Mouse (Mus musculus): ENCODE results near the gene Rheb. TPM values are rescaled to one million over a fixed set of nuclear protein-coding genes. Genes with fewer than 3 reads are reported as not detected.
"Not testable (repeated sequence)": the region's sequence is repeated elsewhere in the genome, so short reads cannot be mapped to it uniquely, and the experiment has no call there.

Rheb gene
- polyA plus RNA-seq, 1 experiment from 2014 or later: 59.7 TPM

GRCm38 (mm10) chr5:24826056-24826770 lies 16.2 kb downstream of the Rheb start:
- 42% methylated on average over 9 of the region's 9 CpGs for WGBS (ENCODE audit: missing documents)
- no peak overlapping the region for H3K27ac ChIP-seq

GRCm38 (mm10) chr5:24825365-24826055 lies 16.9 kb downstream of the Rheb start:
- H3K4me3 ChIP-seq (ENCODE audit: inconsistent target): no peak overlapping the region
- WGBS (ENCODE audit: missing documents): 74% methylated on average over 4 of the region's 4 CpGs
- no peak overlapping the region for H3K27ac ChIP-seq
- peaks cover 99% of the 10 kb centered on the region for H3K79me2 ChIP-seq (ENCODE audit: inconsistent target)
- no peaks in the 10 kb centered on the region for H3K36me3 ChIP-seq (ENCODE audit: inconsistent target)

More at GRCm38 (mm10) chr5:24826056-24826770, 16.2 kb downstream of the Rheb start:
- Histone ChIP-seq H3K79me2 (ENCODE audit: inconsistent target) (peaks cover 99% of the 10 kb centered on the region), H3K36me3 (ENCODE audit: inconsistent target) (no peaks in the 10 kb centered on the region), H3K4me3 (ENCODE audit: inconsistent target) (no peak overlapping the region)

GRCm38 (mm10) chr5:24823864-24824405 lies 18.5 kb downstream of the Rheb start:
- Histone ChIP-seq H3K27ac (no peak overlapping the region), H3K79me2 (ENCODE audit: inconsistent target) (peaks cover 99% of the 10 kb centered on the region), H3K4me3 (ENCODE audit: inconsistent target) (no peak overlapping the region), H3K36me3 (ENCODE audit: inconsistent target) (no peaks in the 10 kb centered on the region)
- WGBS (ENCODE audit: missing documents): 84% methylated on average over 6 of the region's 6 CpGs

- no peak overlapping the region for H3K4me3 ChIP-seq (ENCODE audit: inconsistent target)
- 92% methylated on average over 3 of the region's 3 CpGs for WGBS (ENCODE audit: missing documents)
- no peak overlapping the region for H3K27ac ChIP-seq
- peaks cover 5% of the 10 kb centered on the region for H3K36me3 ChIP-seq (ENCODE audit: inconsistent target)
- peaks cover 99% of the 10 kb centered on the region for H3K79me2 ChIP-seq (ENCODE audit: inconsistent target)
Measured at GRCm38 (mm10) chr5:24822781-24823180, 19.6 kb downstream of the Rheb start.

- H3K27ac ChIP-seq; H3K4me3 ChIP-seq (ENCODE audit: inconsistent target); H3K36me3 ChIP-seq (ENCODE audit: inconsistent target): not testable (repeated sequence)
- peaks cover 100% of the 10 kb centered on the region for H3K79me2 ChIP-seq (ENCODE audit: inconsistent target)
- WGBS (ENCODE audit: missing documents): 72% methylated on average over 3 of the region's 3 CpGs
Measured at GRCm38 (mm10) chr5:24822231-24822630, 20.2 kb downstream of the Rheb start.

GRCm38 (mm10) chr5:24821403-24821841 lies 21.0 kb downstream of the Rheb start:
- H3K4me3 ChIP-seq (ENCODE audit: inconsistent target): no peak overlapping the region
- no peak overlapping the region for H3K27ac ChIP-seq
- peaks cover 16% of the 10 kb centered on the region for H3K36me3 ChIP-seq (ENCODE audit: inconsistent target)
- WGBS (ENCODE audit: missing documents): 92% methylated on average over 3 of the region's 3 CpGs
- H3K79me2 ChIP-seq (ENCODE audit: inconsistent target): peaks cover 100% of the 10 kb centered on the region

- peaks cover 17% of the 10 kb centered on the region for H3K36me3 ChIP-seq (ENCODE audit: inconsistent target)
- 92% methylated on average over 5 of the region's 5 CpGs for WGBS (ENCODE audit: missing documents)
- peaks cover 100% of the 10 kb centered on the region for H3K79me2 ChIP-seq (ENCODE audit: inconsistent target)
- no peak overlapping the region for H3K4me3 ChIP-seq (ENCODE audit: inconsistent target)
- no peak overlapping the region for H3K27ac ChIP-seq
Measured at GRCm38 (mm10) chr5:24820627-24821026, 21.8 kb downstream of the Rheb start.

- 94% methylated on average over 4 of the region's 4 CpGs for WGBS (ENCODE audit: missing documents)
- H3K36me3 ChIP-seq (ENCODE audit: inconsistent target): peaks cover 30% of the 10 kb centered on the region
- no peak overlapping the region for H3K27ac ChIP-seq
- peaks cover 83% of the 10 kb centered on the region for H3K79me2 ChIP-seq (ENCODE audit: inconsistent target)
- H3K4me3 ChIP-seq (ENCODE audit: inconsistent target): no peak overlapping the region
Measured at GRCm38 (mm10) chr5:24817191-24817590, 25.2 kb downstream of the Rheb start.

GRCm38 (mm10) chr5:24813946-24814345 lies 28.5 kb downstream of the Rheb start:
- no peak overlapping the region for H3K4me3 ChIP-seq (ENCODE audit: inconsistent target)
- peaks cover 44% of the 10 kb centered on the region for H3K36me3 ChIP-seq (ENCODE audit: inconsistent target)
- peak overlapping the region; percentile 45 for H3K27ac ChIP-seq
- H3K79me2 ChIP-seq (ENCODE audit: inconsistent target): peaks cover 75% of the 10 kb centered on the region
- WGBS (ENCODE audit: missing documents): 4% methylated on average over 3 of the region's 3 CpGs

GRCm38 (mm10) chr5:24813005-24813404 lies 29.4 kb downstream of the Rheb start:
- H3K79me2 ChIP-seq (ENCODE audit: inconsistent target): peaks cover 65% of the 10 kb centered on the region
- no peak overlapping the region for H3K27ac ChIP-seq
- H3K36me3 ChIP-seq (ENCODE audit: inconsistent target): peaks cover 44% of the 10 kb centered on the region
- 68% methylated on average over 4 of the region's 4 CpGs for WGBS (ENCODE audit: missing documents)
- no peak overlapping the region for H3K4me3 ChIP-seq (ENCODE audit: inconsistent target)

GRCm38 (mm10) chr5:24805222-24805621 lies 37.2 kb downstream of the Rheb start:
- 69% methylated on average over 6 of the region's 6 CpGs for WGBS (ENCODE audit: missing documents)
- no peak overlapping the region for H3K27ac ChIP-seq
- H3K4me3 ChIP-seq (ENCODE audit: inconsistent target): no peak overlapping the region
- H3K36me3 ChIP-seq (ENCODE audit: inconsistent target): peaks cover 50% of the 10 kb centered on the region
- peaks cover 6% of the 10 kb centered on the region; the same call in 1 of the 2 replicates for H3K79me2 ChIP-seq (ENCODE audit: inconsistent target)

- Histone ChIP-seq H3K4me3 (ENCODE audit: inconsistent target) (no peak overlapping the region), H3K27ac (no peak overlapping the region), H3K36me3 (ENCODE audit: inconsistent target) (peaks cover 50% of the 10 kb centered on the region), H3K79me2 (ENCODE audit: inconsistent target) (no peaks in the 10 kb centered on the region; the same call in 1 of the 2 replicates)
- WGBS (ENCODE audit: missing documents): 94% methylated on average over 8 of the region's 8 CpGs
Measured at GRCm38 (mm10) chr5:24804661-24805060, 37.8 kb downstream of the Rheb start.

- H3K27ac ChIP-seq: no peak overlapping the region
- peaks cover 38% of the 10 kb centered on the region; the same call in 1 of the 2 replicates for H3K36me3 ChIP-seq (ENCODE audit: inconsistent target)
- no peak overlapping the region for H3K4me3 ChIP-seq (ENCODE audit: inconsistent target)
- H3K79me2 ChIP-seq (ENCODE audit: inconsistent target): no peaks in the 10 kb centered on the region
- WGBS (ENCODE audit: missing documents): 90% methylated on average over 6 of the region's 6 CpGs
Measured at GRCm38 (mm10) chr5:24801841-24802624, 40.4 kb downstream of the Rheb start.

GRCm38 (mm10) chr5:24800416-24800815 lies 42.0 kb downstream of the Rheb start:
- Histone ChIP-seq H3K79me2 (ENCODE audit: inconsistent target) (no peaks in the 10 kb centered on the region), H3K4me3 (ENCODE audit: inconsistent target) (no peak overlapping the region), H3K36me3 (ENCODE audit: inconsistent target) (peaks cover 25% of the 10 kb centered on the region; the same call in 1 of the 2 replicates), H3K27ac (no peak overlapping the region)

Data from macrophage (primary cell).